Mouse (Mus musculus) embryonic fibroblast, embryonic 13.5 days (primary cell): ENCODE results near the gene Tln1.

ENCODE experiments used
- CTCF ChIP-seq: IDR thresholded peaks from 2 replicates; pipeline ENCODE4 v1.5.1; 2011; ENCODE audit warnings: mild to moderate bottlenecking, control low read depth, low read length, moderate library complexity, borderline replicate concordance; ENCODE audit not compliant: insufficient read depth
- POLR2A ChIP-seq: IDR thresholded peaks from 2 replicates; pipeline ENCODE4 v1.6.1; 2011; ENCODE audit warnings: low read depth, mild to moderate bottlenecking, control low read depth, low read length, moderate library complexity

DNA sequence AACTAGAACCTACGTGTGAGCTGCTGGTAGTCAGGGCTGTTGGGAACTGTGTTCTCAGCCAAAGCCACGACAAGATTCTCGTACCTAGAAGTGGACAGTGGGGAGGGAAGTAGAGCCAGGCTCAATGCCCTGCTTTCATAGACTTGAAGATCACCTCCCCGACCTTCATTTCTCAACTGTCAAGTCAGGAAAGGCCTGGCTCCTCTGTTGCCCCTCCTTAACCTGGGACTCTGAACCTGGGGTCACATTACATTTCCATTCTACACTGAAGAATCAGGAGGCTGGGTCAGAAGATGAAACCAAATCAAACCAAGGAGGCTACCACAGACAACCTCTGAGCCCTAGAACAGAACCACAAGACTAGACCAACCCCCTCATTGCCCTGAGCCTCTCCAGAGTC is 64.5 kb downstream of the Tln1 start:
- TF ChIP-seq CTCF (no peak), POLR2A (no peak)
